Mouse (Mus musculus): Measurements from ENCODE around the gene Trp53i13. TPM values are rescaled to one million over a fixed set of nuclear protein-coding genes. Genes with fewer than 3 reads are reported as not detected.

Trp53i13 gene
- polyA plus RNA-seq, 1 experiment, result 72.7 TPM

DNA sequence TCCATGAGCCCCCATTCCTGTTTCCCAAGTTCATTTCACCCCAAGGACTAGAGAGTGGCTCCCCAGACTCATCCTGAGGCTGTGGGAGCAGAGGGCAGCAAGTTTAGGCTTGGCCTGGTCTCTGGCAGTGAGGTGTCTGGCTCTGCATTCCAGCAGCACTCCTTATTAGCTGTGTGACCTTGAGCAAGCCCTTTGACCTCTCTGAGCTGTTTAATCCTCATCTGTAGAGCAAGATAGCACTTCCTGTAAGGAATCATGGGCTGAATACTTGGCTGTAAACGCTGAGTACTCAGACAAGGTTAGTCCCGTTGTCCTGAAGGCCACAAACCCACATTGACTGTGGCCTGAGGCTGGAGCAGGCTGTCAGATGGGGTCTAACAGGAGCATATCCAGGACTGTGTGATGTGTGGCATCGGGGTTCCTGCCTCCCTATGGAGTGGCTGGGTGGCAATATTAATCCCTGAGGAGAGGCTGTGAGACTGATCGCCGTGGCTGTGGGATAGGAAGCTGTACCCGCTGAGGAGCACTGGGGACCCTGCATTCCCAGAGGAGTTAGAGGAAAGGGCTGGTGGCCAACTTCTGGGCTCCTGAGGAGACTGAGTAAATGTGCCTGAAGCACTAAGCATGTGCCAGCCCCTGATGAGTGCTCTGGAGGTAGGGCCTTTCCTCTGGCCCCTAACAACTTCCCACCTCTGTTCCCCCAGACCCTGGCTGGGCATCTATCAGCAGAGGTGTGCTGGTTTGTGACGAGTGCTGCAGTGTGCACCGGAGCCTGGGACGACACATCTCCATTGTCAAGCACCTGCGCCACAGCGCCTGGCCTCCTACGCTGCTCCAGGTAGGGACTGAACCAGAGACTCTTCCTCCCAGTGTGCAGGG, 17.3 kb downstream of the Trp53i13 start:
- H3K36me3 ChIP-seq (ENCODE audit: control insufficient read depth, insufficient read depth, low read length), result peaks cover 10% of the 10 kb centered on the region
- 93% methylated on average over 12 of the region's 12 CpGs for WGBS
- peaks cover 11% of the 10 kb centered on the region for H3K4me1 ChIP-seq (replicated peaks; ENCODE audit: control insufficient read depth, insufficient read depth, low read length)
- no peak overlapping the region for H3K4me3 ChIP-seq (ENCODE audit: control insufficient read depth, insufficient read depth, low read length)
- H3K27ac ChIP-seq (ENCODE audit: control insufficient read depth, insufficient read depth, low read length), result no peak overlapping the region
- TF ChIP-seq POLR2A (IDR thresholded peaks at IDR 0.05; ENCODE audit: control insufficient read depth, extremely low read depth, insufficient read depth, low read length, poor library complexity), result no peak
- TF ChIP-seq CTCF (IDR thresholded peaks at IDR 0.05; ENCODE audit: borderline replicate concordance, control insufficient read depth, extremely low read depth, insufficient read depth, low read length, poor library complexity), result no peak
- DNase-seq, result no peak
- no peaks in the 10 kb centered on the region for H3K27me3 ChIP-seq (ENCODE audit: control insufficient read depth, insufficient read depth, low read length)

DNA sequence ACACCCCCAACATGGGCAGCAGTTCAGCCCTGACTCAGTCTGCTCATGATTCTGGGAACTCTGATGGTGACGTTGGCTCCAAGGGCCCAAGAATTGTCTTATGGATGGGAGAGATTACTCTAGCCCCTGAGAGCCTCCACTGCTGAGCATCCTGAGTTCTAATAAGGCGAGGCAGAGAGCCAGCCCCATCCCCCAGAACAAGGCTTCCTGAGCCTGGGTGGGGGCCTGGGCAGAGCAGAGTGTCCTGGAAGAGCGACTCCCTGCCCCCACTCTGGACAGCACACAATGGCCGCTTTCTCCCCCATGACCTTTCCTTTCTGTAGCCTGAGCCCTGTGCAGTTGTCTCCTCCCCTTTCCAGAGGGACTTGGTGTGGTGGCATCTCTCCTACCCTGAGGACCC, 17.9 kb downstream of the Trp53i13 start:
- WGBS, result 96% methylated on average over 4 of the region's 4 CpGs
- DNase-seq, result no peak
- Histone ChIP-seq H3K36me3 (ENCODE audit: control insufficient read depth, insufficient read depth, low read length) (peaks cover 4% of the 10 kb centered on the region), H3K4me3 (ENCODE audit: control insufficient read depth, insufficient read depth, low read length) (no peak overlapping the region), H3K27me3 (ENCODE audit: control insufficient read depth, insufficient read depth, low read length) (no peaks in the 10 kb centered on the region), H3K27ac (ENCODE audit: control insufficient read depth, insufficient read depth, low read length) (no peak overlapping the region), H3K4me1 (replicated peaks; ENCODE audit: control insufficient read depth, insufficient read depth, low read length) (peaks cover 11% of the 10 kb centered on the region)
- no peak for TF ChIP-seq POLR2A (IDR thresholded peaks at IDR 0.05; ENCODE audit: control insufficient read depth, extremely low read depth, insufficient read depth, low read length, poor library complexity)
- no peak for TF ChIP-seq CTCF (IDR thresholded peaks at IDR 0.05; ENCODE audit: borderline replicate concordance, control insufficient read depth, extremely low read depth, insufficient read depth, low read length, poor library complexity)

DNA sequence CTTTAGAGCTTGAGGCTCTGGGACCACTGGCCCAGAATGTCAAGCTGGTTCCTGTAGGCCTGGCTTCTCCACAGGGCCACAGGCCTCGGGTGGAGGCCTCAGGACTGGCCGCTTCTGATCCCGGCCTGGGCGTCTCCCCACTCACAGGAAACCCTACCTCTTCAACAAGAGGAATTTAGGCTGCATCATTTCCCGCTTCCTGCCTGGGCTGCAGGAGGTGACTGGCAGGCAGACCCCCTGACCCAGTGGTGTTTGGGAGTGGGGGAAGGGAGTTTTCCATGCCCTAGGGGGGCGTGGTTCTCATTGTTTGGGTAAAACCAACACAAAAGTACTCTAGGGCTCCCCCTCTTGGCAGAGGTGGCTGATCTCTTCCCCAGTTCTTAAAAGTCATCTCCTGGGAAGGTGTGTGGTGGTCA, 18.4 kb downstream of the Trp53i13 start:
- 0 out of 2 replicates have a peak, but pooled peaks have one; percentile 35 for TF ChIP-seq CTCF (IDR thresholded peaks at IDR 0.05; ENCODE audit: borderline replicate concordance, control insufficient read depth, extremely low read depth, insufficient read depth, low read length, poor library complexity)
- no peak for TF ChIP-seq POLR2A (IDR thresholded peaks at IDR 0.05; ENCODE audit: control insufficient read depth, extremely low read depth, insufficient read depth, low read length, poor library complexity)
- no peaks in the 10 kb centered on the region for H3K27me3 ChIP-seq (ENCODE audit: control insufficient read depth, insufficient read depth, low read length)
- no peak overlapping the region for H3K27ac ChIP-seq (ENCODE audit: control insufficient read depth, insufficient read depth, low read length)
- peak; percentile 73 for DNase-seq
- H3K4me3 ChIP-seq (ENCODE audit: control insufficient read depth, insufficient read depth, low read length), result no peak overlapping the region
- H3K4me1 ChIP-seq (replicated peaks; ENCODE audit: control insufficient read depth, insufficient read depth, low read length), result peaks cover 14% of the 10 kb centered on the region
- H3K36me3 ChIP-seq (ENCODE audit: control insufficient read depth, insufficient read depth, low read length), result no peaks in the 10 kb centered on the region; the same call in 1 of the 2 replicates
- 75% methylated on average over 6 of the region's 6 CpGs for WGBS

- no peak for TF ChIP-seq CTCF (IDR thresholded peaks at IDR 0.05; ENCODE audit: borderline replicate concordance, control insufficient read depth, extremely low read depth, insufficient read depth, low read length, poor library complexity)
- no peak for TF ChIP-seq POLR2A (IDR thresholded peaks at IDR 0.05; ENCODE audit: control insufficient read depth, extremely low read depth, insufficient read depth, low read length, poor library complexity)
- H3K27ac ChIP-seq (ENCODE audit: control insufficient read depth, insufficient read depth, low read length), result no peak overlapping the region
- no peaks in the 10 kb centered on the region for H3K36me3 ChIP-seq (ENCODE audit: control insufficient read depth, insufficient read depth, low read length)
- DNase-seq, result no peak
- no peaks in the 10 kb centered on the region for H3K27me3 ChIP-seq (ENCODE audit: control insufficient read depth, insufficient read depth, low read length)
- peaks cover 28% of the 10 kb centered on the region for H3K4me1 ChIP-seq (replicated peaks; ENCODE audit: control insufficient read depth, insufficient read depth, low read length)
- no peak overlapping the region for H3K4me3 ChIP-seq (ENCODE audit: control insufficient read depth, insufficient read depth, low read length)
Observed at GRCm38 (mm10) chr11:77495507-77495906, 20.3 kb downstream of the Trp53i13 start.

- no peaks in the 10 kb centered on the region for H3K36me3 ChIP-seq (ENCODE audit: control insufficient read depth, insufficient read depth, low read length)
- H3K4me1 ChIP-seq (replicated peaks; ENCODE audit: control insufficient read depth, insufficient read depth, low read length), result peaks cover 34% of the 10 kb centered on the region
- no peaks in the 10 kb centered on the region for H3K27me3 ChIP-seq (ENCODE audit: control insufficient read depth, insufficient read depth, low read length)
- DNase-seq, result no peak
- no peak overlapping the region for H3K4me3 ChIP-seq (ENCODE audit: control insufficient read depth, insufficient read depth, low read length)
- WGBS, result 87% methylated on average over 6 of the region's 6 CpGs
- H3K27ac ChIP-seq (ENCODE audit: control insufficient read depth, insufficient read depth, low read length), result no peak overlapping the region
- TF ChIP-seq CTCF (IDR thresholded peaks at IDR 0.05; ENCODE audit: borderline replicate concordance, control insufficient read depth, extremely low read depth, insufficient read depth, low read length, poor library complexity) (no peak), POLR2A (IDR thresholded peaks at IDR 0.05; ENCODE audit: control insufficient read depth, extremely low read depth, insufficient read depth, low read length, poor library complexity) (no peak)
Observed at GRCm38 (mm10) chr11:77494782-77495181, 21.0 kb downstream of the Trp53i13 start.

- H3K36me3 ChIP-seq (ENCODE audit: control insufficient read depth, insufficient read depth, low read length), result no peaks in the 10 kb centered on the region
- DNase-seq, result no peak
- WGBS, result 22% methylated on average over 4 of the region's 4 CpGs
- H3K4me3 ChIP-seq (ENCODE audit: control insufficient read depth, insufficient read depth, low read length), result peak overlapping the region; percentile 72
- H3K27ac ChIP-seq (ENCODE audit: control insufficient read depth, insufficient read depth, low read length), result no peak overlapping the region
- no peaks in the 10 kb centered on the region for H3K27me3 ChIP-seq (ENCODE audit: control insufficient read depth, insufficient read depth, low read length)
- TF ChIP-seq CTCF (IDR thresholded peaks at IDR 0.05; ENCODE audit: borderline replicate concordance, control insufficient read depth, extremely low read depth, insufficient read depth, low read length, poor library complexity), result no peak
- no peak for TF ChIP-seq POLR2A (IDR thresholded peaks at IDR 0.05; ENCODE audit: control insufficient read depth, extremely low read depth, insufficient read depth, low read length, poor library complexity)
- H3K4me1 ChIP-seq (replicated peaks; ENCODE audit: control insufficient read depth, insufficient read depth, low read length), result peaks cover 35% of the 10 kb centered on the region
Observed at GRCm38 (mm10) chr11:77494344-77494676, 21.5 kb downstream of the Trp53i13 start.

All from thymus, adult 2 months (tissue).